Mouse (Mus musculus) intestine, embryonic 15.5 days (tissue): ENCODE results near the gene Nudcd3. TPM values are rescaled to one million over a fixed set of nuclear protein-coding genes. Genes with fewer than 3 reads are reported as not detected.
A peak's percentile ranks its signal among the peaks of the same experiment; 100 is the strongest.

Source experiments
- ATAC-seq: fragments of 200-750 bp; cut with Nextera tagmentation; 2 replicates; pipeline ENCODE4 v1.8.0; 2017; ENCODE audit warnings: moderate TSS enrichment, moderate library complexity
- H3K27ac ChIP-seq: fragments of 300-500 bp; sonication (generic); 2 replicates; pipeline ENCODE4 v1.5.1; 2015; ENCODE audit warnings: mild to moderate bottlenecking, inconsistent platforms
- H3K27me3 ChIP-seq: fragments of 300-500 bp; sonication (generic); replicated peaks from 2 replicates; pipeline ENCODE4 v1.6.1; 2015; ENCODE audit warnings: inconsistent platforms
- H3K36me3 ChIP-seq: fragments of 300-500 bp; sonication (generic); 2 replicates; pipeline ENCODE4 v1.6.1; 2015; ENCODE audit warnings: inconsistent platforms
- H3K4me1 ChIP-seq: fragments of 300-500 bp; sonication (generic); replicated peaks from 2 replicates; pipeline ENCODE4 v1.6.1; 2015; ENCODE audit warnings: inconsistent platforms
- H3K4me2 ChIP-seq: fragments of 300-500 bp; sonication (generic); replicated peaks from 2 replicates; pipeline ENCODE4 v1.6.1; 2015; ENCODE audit warnings: mild to moderate bottlenecking, inconsistent platforms
- H3K4me3 ChIP-seq: fragments of 300-500 bp; sonication (generic); replicated peaks from 2 replicates; pipeline ENCODE4 v1.5.1; 2015; ENCODE audit warnings: inconsistent platforms
- H3K9ac ChIP-seq: fragments of 300-500 bp; sonication (generic); 2 replicates; pipeline ENCODE4 v1.6.1; 2015; ENCODE audit warnings: inconsistent platforms
- H3K9me3 ChIP-seq: fragments of 300-500 bp; sonication (generic); 2 replicates; pipeline ENCODE4 v1.6.1; 2016; ENCODE audit warnings: inconsistent platforms
- WGBS: fragments of 180-500 bp; shearing (Covaris S2); methylation state at CpG from one replicate; pipeline ENCODE4 v1.1.7; 2015; 5-methylcytosine and 5-hydroxymethylcytosine counted together
- polyA plus RNA-seq: library from polyadenylated mRNA; unstranded; fragments of >200 nt; fragmentation: Nextera tagmentation; extraction: Ambion mirVana; gene quantifications from 2 replicates; pipeline ENCODE4 v1.2.1, GENCODE M21; 2015

Nudcd3 gene
- polyA plus RNA-seq, result 34.7 and 36.6 TPM in 2 replicates

DNA sequence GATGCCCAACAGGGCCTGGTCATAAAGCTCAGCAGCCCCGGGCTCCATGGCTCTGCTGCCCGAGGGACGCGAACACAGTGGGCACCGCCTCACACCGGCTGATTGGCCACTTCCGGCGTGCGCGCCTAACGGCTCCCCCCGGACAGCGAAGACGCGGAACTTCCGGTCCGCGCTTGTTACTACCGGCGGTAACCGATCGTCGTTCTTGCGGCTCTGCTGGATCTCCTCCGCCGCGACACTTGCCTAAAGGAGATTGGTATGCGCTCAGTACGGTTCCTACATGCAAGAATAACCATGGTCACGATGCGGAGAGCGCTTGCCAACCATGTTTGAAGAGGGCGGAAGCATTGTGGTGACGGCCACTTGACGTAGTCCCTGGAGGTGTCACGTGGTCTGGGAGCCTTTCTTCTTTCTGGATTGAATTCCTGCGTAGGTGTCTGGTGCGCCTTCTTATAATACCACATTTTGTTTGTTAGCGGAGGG lies at the start of gene Nudcd3:
TSS of gene Nudcd3 (minus strand) at position 329 of the 483 bp plus-strand sequence.
- ATAC-seq, result peak; percentile 97
- H3K4me1 ChIP-seq, result peaks cover 7% of the 10 kb centered on the region
- H3K4me3 ChIP-seq, result peak within 1 kb of the TSS; percentile 65
- no peaks in the 10 kb centered on the region for H3K36me3 ChIP-seq
- under 1% methylated on average over 39 of the region's 39 CpGs for WGBS
- peak within 1 kb of the TSS; percentile 97 for H3K27ac ChIP-seq
- H3K9me3 ChIP-seq, result no peaks in the 10 kb centered on the region
- no peaks in the 10 kb centered on the region for H3K27me3 ChIP-seq
- H3K9ac ChIP-seq, result peak within 1 kb of the TSS; percentile 73
- H3K4me2 ChIP-seq, result peak within 1 kb of the TSS; percentile 80

DNA sequence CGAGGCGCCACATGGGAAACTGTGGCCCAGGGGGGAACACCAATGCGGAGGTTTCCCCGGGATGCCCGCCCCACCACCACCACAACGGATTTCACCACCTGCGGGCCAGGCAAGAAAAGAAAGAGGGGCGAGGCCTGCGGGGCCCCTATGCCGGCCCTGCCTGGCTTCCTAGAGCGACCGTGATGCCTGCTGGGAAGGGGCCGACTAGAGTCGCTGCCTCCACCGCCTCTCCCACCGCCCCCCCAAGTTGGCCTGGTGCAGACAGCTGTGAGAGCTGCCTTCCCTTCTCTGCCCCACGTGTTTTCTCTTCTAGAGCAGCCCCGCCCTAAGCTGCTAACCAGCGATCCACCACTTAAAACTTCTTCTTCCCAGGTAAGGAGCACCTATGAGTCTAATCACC lies 44.5 kb upstream of the Nudcd3 start:
- ATAC-seq, result no peak
- no peak overlapping the region for H3K4me3 ChIP-seq
- no peak overlapping the region for H3K4me2 ChIP-seq
- no peaks in the 10 kb centered on the region for H3K27me3 ChIP-seq
- no peak overlapping the region for H3K27ac ChIP-seq
- no peaks in the 10 kb centered on the region for H3K36me3 ChIP-seq
- H3K4me1 ChIP-seq, result no peaks in the 10 kb centered on the region
- H3K9ac ChIP-seq, result no peak overlapping the region
- no peaks in the 10 kb centered on the region for H3K9me3 ChIP-seq
- 57% methylated on average over 19 of the region's 19 CpGs for WGBS

DNA sequence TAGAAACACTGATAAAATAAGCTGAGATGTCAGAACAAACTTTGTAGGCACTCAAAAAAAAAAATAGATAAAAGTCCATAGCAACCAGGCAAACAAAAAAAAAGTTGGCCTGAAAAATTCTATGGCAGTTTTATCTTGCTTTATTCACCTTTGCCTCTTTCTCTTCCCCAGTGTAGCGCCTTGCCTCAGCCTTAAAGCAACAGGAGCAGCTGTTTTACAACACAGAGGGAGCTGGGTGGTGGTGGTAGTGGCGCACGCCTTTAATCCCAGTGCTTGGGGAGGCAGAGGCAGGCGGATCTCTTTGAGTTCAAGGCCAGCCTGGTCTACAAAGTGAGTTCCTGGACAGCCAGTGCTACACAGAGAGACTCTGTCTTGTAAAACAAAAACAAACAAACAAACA lies 32.8 kb upstream of the Nudcd3 start:
- WGBS, result 85% methylated on average over 4 of the region's 4 CpGs

DNA sequence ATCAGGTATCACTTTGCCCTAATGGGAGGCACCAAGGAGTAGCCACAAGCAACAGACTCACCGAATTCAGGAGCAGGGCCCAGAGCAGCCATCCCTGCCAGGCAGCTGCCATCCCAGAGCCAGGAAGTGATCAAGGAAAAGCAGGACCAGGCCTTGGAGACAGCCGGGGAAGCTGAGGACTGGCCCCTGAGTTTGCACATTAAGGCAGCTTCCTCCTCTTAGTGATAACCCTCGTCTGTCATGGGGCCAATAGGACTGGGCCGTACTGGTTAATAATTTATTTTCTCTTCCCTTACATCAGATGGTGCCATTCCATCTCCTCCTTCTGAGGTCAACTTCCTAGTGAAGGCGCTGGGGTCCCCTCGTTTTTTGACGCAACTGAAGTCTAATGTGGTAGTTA lies 29.8 kb upstream of the Nudcd3 start, which contains the start of gene Npc1l1:
TSS of gene Npc1l1 (minus strand) at position 132 of the 400 bp plus-strand sequence.
- no peaks in the 10 kb centered on the region for H3K27me3 ChIP-seq
- no peaks in the 10 kb centered on the region for H3K4me1 ChIP-seq
- no peaks in the 10 kb centered on the region for H3K9me3 ChIP-seq
- no peak within 1 kb of the TSS for H3K9ac ChIP-seq
- no peak within 1 kb of the TSS for H3K27ac ChIP-seq
- ATAC-seq, result peak; percentile 72
- peak within 1 kb of the TSS; percentile 9 for H3K4me3 ChIP-seq
- H3K36me3 ChIP-seq, result no peaks in the 10 kb centered on the region
- peak within 1 kb of the TSS; percentile 14; the same call in 1 of the 2 replicates for H3K4me2 ChIP-seq
- WGBS, result 71% methylated on average over 7 of the region's 7 CpGs

More for the DNA sequence above, 32.8 kb upstream of the Nudcd3 start:
- no peaks in the 10 kb centered on the region for H3K27me3 ChIP-seq
- no peak overlapping the region for H3K4me3 ChIP-seq
- H3K9me3 ChIP-seq, result no peaks in the 10 kb centered on the region
- no peak overlapping the region for H3K27ac ChIP-seq
- H3K4me2 ChIP-seq, result no peak overlapping the region
- no peaks in the 10 kb centered on the region for H3K4me1 ChIP-seq
- H3K9ac ChIP-seq, result no peak overlapping the region
- ATAC-seq, result no peak
- no peaks in the 10 kb centered on the region for H3K36me3 ChIP-seq

DNA sequence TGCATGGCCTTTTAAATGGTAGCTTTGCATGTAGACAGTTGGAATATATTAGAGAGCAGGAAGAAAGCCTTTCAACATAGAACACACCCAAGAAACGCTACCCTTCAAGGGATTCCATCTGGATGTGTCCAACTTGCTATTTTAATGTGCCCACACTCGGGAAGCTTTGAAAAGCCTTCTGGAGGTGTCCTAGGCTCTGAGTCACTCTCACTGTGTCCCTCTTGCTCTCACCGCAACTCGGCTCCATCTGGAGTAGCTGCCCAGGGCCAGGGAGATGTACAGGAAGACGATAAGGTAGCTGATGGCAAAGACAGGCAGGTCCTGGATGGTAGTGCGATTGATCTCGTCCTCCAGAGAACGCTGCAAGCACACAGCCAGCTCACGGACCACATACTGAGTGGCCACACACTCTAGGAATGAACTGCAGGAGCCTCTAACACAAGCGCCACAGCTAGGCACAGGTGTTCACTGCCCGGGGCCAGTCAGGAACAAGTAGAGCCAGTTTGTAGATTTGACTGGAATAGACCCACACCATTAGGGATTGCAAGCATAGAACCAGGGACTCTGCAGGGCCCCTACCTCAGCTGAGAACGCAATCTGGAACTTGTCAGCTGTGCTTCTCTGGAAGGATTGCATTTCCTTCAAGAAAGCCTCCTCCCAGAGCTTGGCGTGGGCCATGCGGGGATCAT lies 24.5 kb upstream of the Nudcd3 start:
- Histone ChIP-seq H3K36me3 (no peaks in the 10 kb centered on the region), H3K4me2 (no peak overlapping the region), H3K27ac (no peak overlapping the region), H3K27me3 (no peaks in the 10 kb centered on the region), H3K9ac (no peak overlapping the region), H3K4me1 (no peaks in the 10 kb centered on the region), H3K9me3 (no peaks in the 10 kb centered on the region), H3K4me3 (no peak overlapping the region)
- no peak for ATAC-seq
- WGBS, result 78% methylated on average over 14 of the region's 14 CpGs

DNA sequence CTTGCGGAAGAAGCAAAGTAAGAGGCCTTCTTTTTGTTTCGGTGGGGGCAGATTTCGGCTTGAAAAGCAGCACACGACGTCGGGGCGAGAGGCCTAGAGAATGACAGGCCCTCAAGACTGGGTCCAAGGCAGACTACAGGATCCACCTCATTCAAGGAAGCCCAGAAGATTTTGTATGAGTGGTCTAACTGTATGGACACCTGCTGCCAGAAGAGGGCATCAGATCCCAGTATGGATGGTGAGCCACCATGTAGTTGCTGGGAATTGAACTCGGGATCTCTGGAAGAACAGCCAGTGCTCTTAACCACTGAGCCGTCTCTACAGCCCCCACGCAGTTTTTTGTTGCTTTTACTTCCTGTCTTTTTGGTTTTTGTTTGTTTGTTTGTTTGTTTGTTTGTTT lies 22.0 kb upstream of the Nudcd3 start:
- 93% methylated on average over 10 of the region's 10 CpGs for WGBS
- Histone ChIP-seq H3K9ac (no peak overlapping the region), H3K4me3 (no peak overlapping the region), H3K27ac (no peak overlapping the region), H3K36me3 (no peaks in the 10 kb centered on the region), H3K4me1 (no peaks in the 10 kb centered on the region), H3K9me3 (no peaks in the 10 kb centered on the region), H3K27me3 (no peaks in the 10 kb centered on the region), H3K4me2 (no peak overlapping the region)
- ATAC-seq, result no peak

DNA sequence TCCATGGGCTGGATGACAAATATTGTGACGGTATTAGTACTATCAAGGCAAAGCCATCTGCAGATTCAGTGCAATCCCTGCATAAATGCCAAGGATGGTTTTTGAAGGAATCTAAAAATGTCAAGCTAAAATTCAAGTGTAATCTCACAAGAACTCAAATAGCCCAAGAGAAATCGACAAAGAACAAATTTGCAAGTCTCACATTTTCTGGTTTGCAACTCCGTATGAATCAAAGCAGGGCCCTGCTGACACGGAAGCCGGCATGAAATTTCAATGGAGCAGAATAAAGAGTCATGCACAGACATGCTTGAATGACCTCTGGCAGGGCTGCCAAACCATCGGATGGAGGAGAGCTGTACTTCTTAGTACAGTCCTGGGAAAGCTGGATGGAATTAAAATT lies 19.8 kb upstream of the Nudcd3 start:
- Histone ChIP-seq H3K27me3 (no peaks in the 10 kb centered on the region), H3K9ac (no peak overlapping the region), H3K36me3 (no peaks in the 10 kb centered on the region), H3K27ac (no peak overlapping the region), H3K4me3 (no peak overlapping the region), H3K4me1 (no peaks in the 10 kb centered on the region), H3K4me2 (no peak overlapping the region), H3K9me3 (no peaks in the 10 kb centered on the region)
- 88% methylated on average over 6 of the region's 6 CpGs for WGBS
- ATAC-seq, result no peak

DNA sequence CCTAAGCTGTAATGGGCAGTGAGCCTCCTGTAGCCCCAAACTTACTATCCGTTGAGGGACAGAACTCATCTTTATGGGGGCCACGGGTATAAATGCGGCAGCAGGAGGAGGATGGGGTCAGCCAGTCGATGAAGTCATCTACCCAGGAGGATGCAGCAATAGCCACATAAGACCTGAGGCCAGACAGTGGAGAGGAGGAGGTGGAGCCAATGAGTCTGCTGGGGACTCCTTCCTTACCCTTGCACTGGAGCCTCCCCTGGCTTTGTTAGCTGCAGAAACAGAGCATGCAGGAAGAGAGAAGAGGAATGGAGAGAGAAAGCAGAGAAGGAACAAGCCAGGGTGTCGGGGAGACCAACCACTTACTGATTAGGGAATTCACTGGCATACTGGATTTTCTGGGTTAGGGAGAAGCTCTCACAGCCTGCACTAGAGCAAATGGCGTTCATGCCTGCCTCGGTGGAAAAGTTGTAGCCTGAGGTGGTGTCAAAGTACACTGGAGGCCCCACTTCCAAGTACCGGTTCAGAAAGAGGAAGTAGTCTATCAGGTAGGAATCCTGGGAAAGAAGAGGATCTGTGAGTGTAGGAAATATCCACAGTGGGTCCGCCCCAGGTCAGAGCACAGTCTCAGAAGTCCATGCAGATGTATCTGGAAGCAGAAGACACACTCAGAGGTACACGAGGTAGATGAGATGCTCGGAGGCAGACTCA lies 18.1 kb upstream of the Nudcd3 start:
- Histone ChIP-seq H3K4me2 (no peak overlapping the region), H3K9me3 (no peaks in the 10 kb centered on the region), H3K27ac (no peak overlapping the region), H3K36me3 (no peaks in the 10 kb centered on the region), H3K4me1 (no peaks in the 10 kb centered on the region), H3K4me3 (no peak overlapping the region), H3K9ac (no peak overlapping the region), H3K27me3 (no peaks in the 10 kb centered on the region)
- 74% methylated on average over 11 of the region's 11 CpGs for WGBS
- peak; percentile 79 for ATAC-seq

DNA sequence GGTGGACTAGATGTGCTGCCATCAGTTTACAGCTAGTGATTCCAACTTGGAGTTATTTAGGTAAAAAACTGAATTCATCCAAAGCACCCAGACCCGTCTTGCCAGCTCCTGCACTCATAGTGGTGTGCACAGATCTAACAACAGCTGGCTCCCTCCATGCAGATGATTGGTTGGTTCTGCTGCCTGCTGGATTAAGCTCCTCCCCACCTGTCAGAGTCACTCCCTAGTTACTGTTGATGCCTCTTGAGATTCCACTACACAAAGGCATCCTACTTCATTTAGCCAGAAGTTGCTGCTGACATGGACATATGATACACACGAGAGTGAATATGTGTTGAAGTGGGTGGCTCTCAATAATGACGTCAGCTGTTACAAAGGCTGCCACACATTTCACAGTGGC lies 16.6 kb upstream of the Nudcd3 start:
- no peak overlapping the region for H3K27ac ChIP-seq
- no peak for ATAC-seq
- H3K9ac ChIP-seq, result no peak overlapping the region
- no peaks in the 10 kb centered on the region for H3K9me3 ChIP-seq
- no peaks in the 10 kb centered on the region for H3K27me3 ChIP-seq
- H3K4me1 ChIP-seq, result no peaks in the 10 kb centered on the region
- H3K36me3 ChIP-seq, result no peaks in the 10 kb centered on the region
- no peak overlapping the region for H3K4me3 ChIP-seq
- H3K4me2 ChIP-seq, result no peak overlapping the region
- WGBS, result 60% methylated on average over 3 of the region's 3 CpGs

DNA sequence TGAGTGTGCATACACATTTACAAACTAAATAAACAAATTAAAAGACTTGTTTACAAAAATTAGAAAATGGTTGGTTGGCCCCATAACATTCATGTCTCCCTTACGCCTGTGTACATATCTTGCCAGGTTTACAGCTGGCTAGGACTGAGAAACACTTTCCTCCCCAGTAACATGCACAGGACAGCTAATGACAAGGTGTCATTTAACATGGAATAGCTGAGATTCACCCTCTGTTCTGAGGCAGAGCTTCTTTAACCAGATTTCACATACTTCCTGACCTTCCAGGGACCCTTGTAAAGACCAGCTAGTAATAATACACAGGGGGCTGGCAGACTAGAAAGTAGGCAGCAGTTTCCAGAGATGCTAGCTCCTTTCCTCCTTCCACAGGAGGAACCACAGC lies 7.9 kb upstream of the Nudcd3 start:
- no peak for ATAC-seq
- Histone ChIP-seq H3K4me1 (no peaks in the 10 kb centered on the region), H3K4me3 (no peak overlapping the region), H3K9ac (no peak overlapping the region), H3K27ac (no peak overlapping the region), H3K9me3 (no peaks in the 10 kb centered on the region), H3K4me2 (no peak overlapping the region), H3K27me3 (no peaks in the 10 kb centered on the region), H3K36me3 (no peaks in the 10 kb centered on the region)
- 71% methylated on average over 1 of the region's 1 CpGs for WGBS

DNA sequence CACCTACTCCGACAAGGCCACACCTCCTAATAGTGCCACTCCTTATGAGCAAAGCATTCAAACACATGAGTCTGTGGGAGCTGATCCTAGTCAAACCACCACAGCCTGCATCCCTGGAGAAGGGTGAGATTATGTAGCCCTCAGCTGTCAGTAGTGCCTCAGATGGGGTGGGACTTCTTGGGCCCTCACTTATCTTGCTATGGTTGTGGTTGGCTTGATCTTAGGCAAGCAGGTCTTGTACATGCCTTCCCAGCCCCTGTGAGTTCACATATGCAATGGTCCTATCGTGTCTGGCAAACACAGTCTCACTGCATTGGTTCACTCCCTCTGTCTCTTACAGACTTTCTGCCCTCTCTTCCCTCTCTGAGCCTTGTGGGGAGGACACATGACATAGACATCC lies 6.9 kb upstream of the Nudcd3 start:
- Histone ChIP-seq H3K27ac (no peak overlapping the region), H3K9me3 (no peaks in the 10 kb centered on the region), H3K27me3 (no peaks in the 10 kb centered on the region), H3K4me3 (no peak overlapping the region), H3K4me2 (no peak overlapping the region), H3K9ac (no peak overlapping the region), H3K36me3 (no peaks in the 10 kb centered on the region), H3K4me1 (no peaks in the 10 kb centered on the region)
- ATAC-seq, result no peak
- 87% methylated on average over 2 of the region's 2 CpGs for WGBS

DNA sequence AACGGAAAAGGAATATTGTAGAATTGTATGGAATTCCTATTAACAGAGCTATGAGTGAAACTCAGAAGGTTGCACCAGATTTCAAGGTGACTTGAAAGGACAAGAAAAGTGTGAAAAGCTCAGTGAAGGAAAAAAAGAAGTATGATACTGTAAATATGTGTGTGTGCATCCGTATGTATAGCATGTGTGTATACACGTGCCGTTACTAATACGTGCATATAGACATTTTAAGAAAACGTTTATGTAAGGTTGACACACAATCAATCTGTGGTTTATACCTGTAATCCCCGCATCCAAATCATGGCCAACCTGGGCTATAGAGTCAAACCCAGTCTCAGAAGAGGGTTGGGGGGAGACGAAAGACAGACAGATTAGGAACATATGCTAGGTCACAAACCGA lies 355 bp upstream of the Nudcd3 start:
- peak overlapping the region; percentile 65 for H3K4me3 ChIP-seq
- H3K9ac ChIP-seq, result peak overlapping the region; percentile 73; the same call in 1 of the 2 replicates
- H3K9me3 ChIP-seq, result no peaks in the 10 kb centered on the region
- 22% methylated on average over 9 of the region's 9 CpGs for WGBS
- H3K4me2 ChIP-seq, result peak overlapping the region; percentile 80
- peaks cover 7% of the 10 kb centered on the region for H3K4me1 ChIP-seq
- H3K27me3 ChIP-seq, result no peaks in the 10 kb centered on the region
- peak; percentile 4; the same call in 1 of the 2 replicates for ATAC-seq
- H3K27ac ChIP-seq, result peak overlapping the region; percentile 97; the same call in 1 of the 2 replicates
- no peaks in the 10 kb centered on the region for H3K36me3 ChIP-seq
